Mouse (Mus musculus) brain, embryonic 14.5 days (tissue): Measurements from ENCODE around the gene Mdga1. TPM values are rescaled to one million over a fixed set of nuclear protein-coding genes. Genes with fewer than 3 reads are reported as not detected.

Experiments used
- DNase-seq: peaks from one replicate; pipeline ENCODE4 v3.0.0-alpha.2; 2011; ENCODE audit warnings: low read depth
- CTCF ChIP-seq: fragments of 200-500 bp; IDR thresholded peaks from 2 replicates; pipeline ENCODE4 v1.5.1; 2012; ENCODE audit warnings: inconsistent platforms, mild to moderate bottlenecking, moderate library complexity, borderline replicate concordance; ENCODE audit not compliant: insufficient read depth, insufficient read length; ENCODE audit errors: extremely low read depth
- POLR2A ChIP-seq: fragments of 200-500 bp; IDR thresholded peaks from 2 replicates; pipeline ENCODE4 v1.6.1; 2012; ENCODE audit warnings: mild to moderate bottlenecking, inconsistent platforms, borderline replicate concordance; ENCODE audit not compliant: poor library complexity, insufficient read depth, insufficient read length, severe bottlenecking; ENCODE audit errors: extremely low read depth
- polyA plus RNA-seq: library from polyadenylated mRNA; depleted of rRNA; stranded (reverse); fragments of >200 nt; gene quantifications from 2 replicates; pipeline ENCODE4 v1.2.3, GENCODE M21; 2012

The Mdga1 gene
- polyA plus RNA-seq, 1 experiment: 58.9 TPM

- TF ChIP-seq POLR2A: peak; percentile 33; the same call in 1 of the 2 replicates
- TF ChIP-seq CTCF: no peak
- peak; percentile 91 for DNase-seq
These were observed 80.6 kb downstream of the Mdga1 start for GRCm38 (mm10) chr17:29888981-29889980.

- DNase-seq: peak; percentile 97
- TF ChIP-seq POLR2A: peak; percentile 62
- no peak for TF ChIP-seq CTCF
These were observed 81.7 kb downstream of the Mdga1 start for GRCm38 (mm10) chr17:29887881-29888826.

- peak; percentile 69 for DNase-seq
- TF ChIP-seq CTCF: no peak
- no peak for TF ChIP-seq POLR2A
These were observed 82.5 kb downstream of the Mdga1 start for GRCm38 (mm10) chr17:29887271-29887880.

GRCm38 (mm10) chr17:29886655-29887251, 83.1 kb downstream of the Mdga1 start:
- peak; percentile 71 for DNase-seq
- TF ChIP-seq CTCF (no peak), POLR2A (no peak)

GRCm38 (mm10) chr17:29886061-29886460, 83.8 kb downstream of the Mdga1 start:
- DNase-seq: peak; percentile 95
- TF ChIP-seq POLR2A: no peak
- no peak for TF ChIP-seq CTCF

GRCm38 (mm10) chr17:29884596-29884995, 85.3 kb downstream of the Mdga1 start:
- no peak for TF ChIP-seq CTCF
- TF ChIP-seq POLR2A: no peak
- peak; percentile 79 for DNase-seq

GRCm38 (mm10) chr17:29883351-29883750, 86.5 kb downstream of the Mdga1 start:
- peak; percentile 62 for DNase-seq
- TF ChIP-seq POLR2A: no peak
- no peak for TF ChIP-seq CTCF

- DNase-seq: peak; percentile 80
- peak; percentile 96 for TF ChIP-seq CTCF
- TF ChIP-seq POLR2A: no peak
These were observed 87.0 kb downstream of the Mdga1 start for GRCm38 (mm10) chr17:29882885-29883284.

GRCm38 (mm10) chr17:29880251-29880650, 89.6 kb downstream of the Mdga1 start:
- no peak for TF ChIP-seq POLR2A
- no peak for TF ChIP-seq CTCF
- peak; percentile 71 for DNase-seq

- DNase-seq: no peak
- TF ChIP-seq POLR2A (no peak), CTCF (no peak)
These were observed 90.9 kb downstream of the Mdga1 start for GRCm38 (mm10) chr17:29878990-29879389.
